Mouse (Mus musculus) testis, adult 2 months (tissue): ENCODE measurements around the gene Agbl5.

Source experiments
- CTCF ChIP-seq: fragments of 200-500 bp; IDR thresholded peaks from 2 replicates; pipeline ENCODE4 v1.5.1; 2012; ENCODE audit warnings: low read depth, mild to moderate bottlenecking, inconsistent platforms, low read length, moderate library complexity; ENCODE audit not compliant: control insufficient read depth, insufficient read depth, insufficient replicate concordance
- POLR2A ChIP-seq: fragments of 200-500 bp; IDR thresholded peaks from 2 replicates; pipeline ENCODE4 v1.6.1; 2012; ENCODE audit warnings: low read depth, mild to moderate bottlenecking, inconsistent platforms, low read length, moderate library complexity; ENCODE audit not compliant: control insufficient read depth

DNA sequence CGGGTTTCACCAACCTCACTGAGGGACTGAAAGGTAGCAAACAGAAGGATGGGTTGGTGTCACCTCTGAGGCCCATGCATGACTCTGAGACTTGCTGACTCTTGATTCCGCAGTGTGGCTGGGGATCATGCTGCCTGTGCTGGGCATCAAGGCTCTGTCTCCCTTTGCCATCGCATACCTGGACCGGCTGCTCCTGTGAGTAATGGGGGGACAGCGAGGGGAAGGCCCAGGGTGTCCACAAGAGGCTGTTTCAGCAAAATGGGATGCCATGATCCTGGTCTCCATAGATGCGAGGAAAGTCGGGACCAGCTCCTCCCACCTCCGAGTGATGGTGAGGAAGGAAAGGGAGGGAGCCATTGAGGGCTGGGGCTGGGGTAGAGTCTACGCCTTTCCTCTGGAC is 15.9 kb upstream of the Agbl5 start:
- TF ChIP-seq CTCF (no peak), POLR2A (no peak)
